Mouse (Mus musculus) ES-Bruce4 (cell line): Measurements from ENCODE around the gene Lekr1.

Experiments used
- CTCF ChIP-seq: IDR thresholded peaks from one replicate; pipeline ENCODE4 v1.8.1; 2011; ENCODE audit warnings: low read depth, low read length
- EP300 ChIP-seq: IDR thresholded peaks from 2 replicates; pipeline ENCODE4 v1.6.1; 2011; ENCODE audit warnings: low read depth, low read length; ENCODE audit not compliant: insufficient read depth

- no peak for TF ChIP-seq EP300
- TF ChIP-seq CTCF, result no peak
These were observed 5.7 kb upstream of the Lekr1 start for GRCm38 (mm10) chr3:65660336-65660735.
